Mouse (Mus musculus) CH12.LX (cell line): ENCODE measurements around the gene Krt72.

Source experiments
- POLR2A ChIP-seq: IDR thresholded peaks from 2 replicates; pipeline ENCODE4 v1.6.1; 2011; ENCODE audit warnings: low read depth, mild to moderate bottlenecking, improper control_type of control experiment, low read length
- RCOR1 ChIP-seq: conservative IDR thresholded peaks from 2 replicates; pipeline ENCODE4 v1.6.1; 2012; ENCODE audit warnings: low read depth, mild to moderate bottlenecking, inconsistent platforms, low read length, improper control_type of control experiment

DNA sequence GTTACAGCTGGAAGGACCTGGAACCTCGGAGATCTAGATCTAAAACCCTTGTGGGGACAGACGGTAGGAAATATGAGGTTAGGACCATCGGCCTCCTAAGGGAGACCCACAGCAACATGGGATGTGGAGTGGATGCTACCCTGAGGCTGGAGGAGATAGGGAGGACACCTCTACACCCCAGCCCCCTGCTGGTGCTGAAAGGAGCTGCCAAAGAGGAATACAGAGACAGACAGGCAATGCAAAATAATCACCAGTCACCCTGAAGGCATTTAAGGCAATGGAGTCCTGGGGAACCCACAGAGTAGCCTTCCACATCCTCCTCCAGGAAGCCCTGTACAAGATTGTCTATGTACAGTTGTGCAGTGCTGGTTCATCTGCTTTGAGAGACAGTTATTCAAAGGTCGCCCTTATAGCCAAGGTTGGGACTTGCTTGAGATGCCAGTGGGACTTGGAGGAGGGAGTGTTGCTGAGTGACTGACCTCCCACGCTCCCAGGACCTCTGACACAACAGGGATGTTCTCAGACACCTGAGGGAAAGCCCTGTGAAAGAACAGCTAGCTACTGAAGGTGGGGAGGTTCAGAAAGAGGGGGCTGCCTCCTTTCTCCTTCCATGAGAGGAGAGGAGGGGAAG is 14.1 kb downstream of the Krt72 start:
- TF ChIP-seq RCOR1 (no peak), POLR2A (no peak)
